ENCODE assay signal across 8 mouse cellular contexts in the genomic region with DNA sequence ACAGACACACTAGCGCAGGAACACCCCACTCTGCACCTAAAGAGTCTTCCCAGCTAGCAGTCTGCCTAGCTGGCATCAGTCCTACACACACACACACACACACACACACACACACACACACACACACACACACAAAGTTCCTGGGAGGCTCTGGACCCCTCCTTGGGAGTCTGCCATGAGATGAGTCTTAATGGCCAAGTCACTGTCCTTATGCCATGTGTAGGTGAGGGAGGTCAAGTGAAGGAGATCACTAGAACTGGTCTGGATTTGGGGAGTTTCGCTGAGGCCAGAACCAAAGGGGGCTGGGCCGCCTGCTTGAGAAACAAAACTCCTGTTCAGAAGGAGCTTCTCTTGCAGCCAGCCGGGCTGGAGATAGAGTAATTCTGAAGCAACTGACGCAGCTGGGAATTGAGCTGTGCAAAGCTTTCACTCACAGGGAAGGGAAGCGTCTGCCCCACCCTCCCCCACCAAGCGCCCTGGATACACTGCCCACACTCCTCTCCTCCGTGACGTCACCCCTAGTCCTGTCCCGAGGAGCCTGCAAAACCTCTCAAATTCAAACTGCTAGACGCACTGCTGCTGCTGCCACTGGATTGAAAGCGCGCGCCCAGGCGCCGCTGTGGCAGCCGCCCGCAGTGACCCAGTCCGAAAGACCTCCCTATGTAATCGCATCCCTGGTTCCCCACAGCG. TPM values are rescaled to one million over a fixed set of nuclear protein-coding genes. Genes with fewer than 3 reads are reported as not detected.
A peak's percentile ranks its signal among the peaks of the same experiment; 100 is the strongest.
DNase-seq lines count a peak whose midpoint lies in the region; ATAC-seq and TF ChIP-seq lines count a peak whose summit lies in the region.

No protein-coding gene starts in this region.

- no peaks in the 10 kb centered on the region for H3K4me1 ChIP-seq in ES-E14 (ENCODE audit: control insufficient read depth in 2 of 2, insufficient read depth in 2 of 2, low read length in 2 of 2, poor library complexity in 1 of 2)
- peaks cover 15% of the 10 kb centered on the region; the same call in 1 of the 2 replicates for H3K4me1 ChIP-seq in forebrain, embryonic 15.5 days
- H3K4me1 ChIP-seq in midbrain, embryonic 11.5 days (ENCODE audit: control insufficient read depth, insufficient read depth, low read length) = no peaks in the 10 kb centered on the region
- peaks cover 5% of the 10 kb centered on the region for H3K4me1 ChIP-seq in testis, adult 2 months (ENCODE audit: control insufficient read depth, insufficient read depth, low read length)

- DNase-seq in ES-E14 (ENCODE audit: low read depth, low spot score) = no peak
- DNase-seq in cerebellum, adult 11 months = peak; percentile 61
- peak; percentile 41 to 42 for DNase-seq in heart, postnatal 10 days
- peak; percentile 37 to 44 for DNase-seq in layer of hippocampus, postnatal 25 days (ENCODE audit: extremely low spot score in 1 of 2, low spot score in 1 of 2)
- peak; percentile 91 for DNase-seq in midbrain, embryonic 11.5 days (ENCODE audit: low spot score, missing footprints)

- intact Hi-C loops in heart, postnatal 10 days (cut with DNase I) = no loop called here

- H3K9me3 ChIP-seq in ES-E14 (ENCODE audit: control insufficient read depth, insufficient read depth, low read depth, low read length) = no peaks in the 10 kb centered on the region
- no peaks in the 10 kb centered on the region for H3K9me3 ChIP-seq in forebrain, embryonic 15.5 days
- H3K9me3 ChIP-seq in midbrain, embryonic 11.5 days (ENCODE audit: control insufficient read depth, low read length) = no peaks in the 10 kb centered on the region

- H3K27ac ChIP-seq in ES-E14 (ENCODE audit: insufficient read depth, low read depth, low read length, poor library complexity, severe bottlenecking) = no peak overlapping the region
- H3K27ac ChIP-seq in forebrain, embryonic 15.5 days (replicated peaks) = peak overlapping the region; percentile 71
- H3K27ac ChIP-seq in midbrain, embryonic 11.5 days (ENCODE audit: low read depth, low read length) = no peak overlapping the region
- no peak overlapping the region for H3K27ac ChIP-seq in testis, adult 2 months (ENCODE audit: control insufficient read depth, insufficient read depth, low read depth, low read length)

- no peak for TF ChIP-seq CTCF in testis, adult 2 months (IDR thresholded peaks at IDR 0.05; ENCODE audit: control insufficient read depth, insufficient read depth, insufficient replicate concordance, low read depth, low read length)

- no peaks in the 10 kb centered on the region for H3K36me3 ChIP-seq in ES-E14 (ENCODE audit: control insufficient read depth, insufficient read depth, low read length, poor library complexity, severe bottlenecking)
- H3K36me3 ChIP-seq in forebrain, embryonic 15.5 days = no peaks in the 10 kb centered on the region
- no peaks in the 10 kb centered on the region for H3K36me3 ChIP-seq in midbrain, embryonic 11.5 days (ENCODE audit: control insufficient read depth, insufficient read depth, low read length)
- no peaks in the 10 kb centered on the region for H3K36me3 ChIP-seq in testis, adult 2 months (ENCODE audit: control insufficient read depth, insufficient read depth, low read length)

- 16% methylated on average over 21 of the region's 21 CpGs for WGBS in forebrain, embryonic 15.5 days
- 13% methylated on average over 21 of the region's 21 CpGs for WGBS in midbrain, embryonic 11.5 days

- H3K4me3 ChIP-seq in ES-E14 (ENCODE audit: insufficient read depth in 1 of 2, low read depth in 1 of 2, low read length in 2 of 2, poor library complexity in 1 of 2, severe bottlenecking in 1 of 2) = peak overlapping the region; percentile 17 to 39
- H3K4me3 ChIP-seq in forebrain, embryonic 15.5 days = peak overlapping the region; percentile 49
- peak overlapping the region; percentile 35 for H3K4me3 ChIP-seq in midbrain, embryonic 11.5 days (ENCODE audit: low read depth, low read length)
- H3K4me3 ChIP-seq in testis, adult 2 months (ENCODE audit: control insufficient read depth, low read depth, low read length) = peak overlapping the region; percentile 13

- peak overlapping the region; percentile 55 for H3K4me2 ChIP-seq in forebrain, embryonic 15.5 days (replicated peaks)
- H3K4me2 ChIP-seq in midbrain, embryonic 11.5 days = peak overlapping the region; percentile 50

- TF ChIP-seq POLR2A in testis, adult 2 months (IDR thresholded peaks at IDR 0.05; ENCODE audit: control insufficient read depth, low read depth, low read length) = no peak

- no peak overlapping the region for H3K9ac ChIP-seq in ES-E14 (ENCODE audit: insufficient read depth, low read depth, low read length, poor library complexity, severe bottlenecking)
- peak overlapping the region; percentile 46 for H3K9ac ChIP-seq in forebrain, embryonic 15.5 days (replicated peaks)
- peak overlapping the region; percentile 46 for H3K9ac ChIP-seq in midbrain, embryonic 11.5 days (ENCODE audit: low read length)

- in situ Hi-C loops in ES-E14 (cut with MboI; ENCODE audit: low sequenced_read_pairs in 2 of 2, unreplicated experiment in 2 of 2) = no loop called here

- ATAC-seq in forebrain, embryonic 15.5 days (replicated peaks) = peak; percentile 81
- ATAC-seq in midbrain, embryonic 11.5 days (ENCODE audit: low FRiP score) = peak; percentile 91
- ATAC-seq in monocyte, adult 5-6 weeks (replicated peaks; ENCODE audit: insufficient number of reproducible peaks, low FRiP score, low TSS enrichment, poor library complexity, severe bottlenecking) = no peak

- H3K27me3 ChIP-seq in forebrain, embryonic 15.5 days = no peaks in the 10 kb centered on the region
- no peaks in the 10 kb centered on the region for H3K27me3 ChIP-seq in midbrain, embryonic 11.5 days (ENCODE audit: control insufficient read depth, insufficient read depth, low read length)
- no peaks in the 10 kb centered on the region for H3K27me3 ChIP-seq in testis, adult 2 months (ENCODE audit: control insufficient read depth, insufficient read depth, low read length)

TF ChIP-seq in ES-E14, 5 proteins besides CTCF, POLR2A, EP300 and RAD21:
- TF ChIP-seq ZC3H11A (IDR thresholded peaks at IDR 0.05; ENCODE audit: borderline replicate concordance, low read depth, low read length) (no peak), MAFK (IDR thresholded peaks at IDR 0.05; ENCODE audit: insufficient read depth, low read depth, low read length) (no peak), HCFC1 (IDR thresholded peaks at IDR 0.05; ENCODE audit: borderline replicate concordance, insufficient read depth, low read length) (no peak), CHD2 (IDR thresholded peaks at IDR 0.05; ENCODE audit: low read depth, low read length) (no peak), ZNF384 (IDR thresholded peaks at IDR 0.05; ENCODE audit: low read depth, low read length) (no peak)

RNA-seq across cellular contexts. Expression of a gene that starts 3.5 kb away (rescaled TPM):
- total RNA-seq in ES-E14 (2012; rRNA removed) = 0.26 and 0.49 TPM in 2 replicates
- polyA plus RNA-seq in forebrain, embryonic 15.5 days (2015; fragmentation: Nextera tagmentation; extraction: Ambion mirVana) = 12.4 and 12.6 TPM in 2 replicates
- total RNA-seq in heart, postnatal 10 days (2021) = under 1 TPM; 0.45 to 0.69 TPM
- 10 to 100 TPM; 34.0 to 43.0 TPM for total RNA-seq in layer of hippocampus, postnatal 25 days (2021)
- polyA plus RNA-seq in midbrain, embryonic 11.5 days (2014; fragmentation: Nextera tagmentation; extraction: Ambion mirVana) = 5.0 and 5.3 TPM in 2 replicates
- polyA plus RNA-seq in testis, adult 2 months (2012; rRNA removed) = 0.23 and 0.28 TPM in 2 replicates
- not detected in 3 replicates for total RNA-seq in monocyte, adult 5-6 weeks (2017)

Comparison
In these comparisons a context has a peak if more than half of its experiments do, and no peak if none do; other contexts are left out.
1. RNA of a gene that starts 3.5 kb away (total RNA-seq): 34.0 to 43.0 TPM in layer of hippocampus, postnatal 25 days; 0.45 to 0.69 TPM in heart, postnatal 10 days, 0.26 to 0.49 TPM in ES-E14 and not detected in monocyte, adult 5-6 weeks; every median in the first group is over 10 times any median in the second.
2. Peak in every context shown above with its lines, with median percentiles within 50 percentile points of each other: H3K4me3 ChIP-seq.